Mouse (Mus musculus) kidney, postnatal 0 days (tissue): ENCODE results near the gene Tnf. TPM values are rescaled to one million over a fixed set of nuclear protein-coding genes. Genes with fewer than 3 reads are reported as not detected.
A peak's percentile ranks its signal among the peaks of the same experiment; 100 is the strongest.

Source experiments
- ATAC-seq: fragments of 200-750 bp; cut with Nextera tagmentation; replicated peaks from 2 replicates; pipeline ENCODE4 v1.8.0; 2017; ENCODE audit warnings: low read depth, moderate number of reproducible peaks, moderate TSS enrichment, moderate library complexity; ENCODE audit not compliant: low FRiP score
- DNase-seq: peaks from one replicate; pipeline ENCODE4 v3.0.0-alpha.2; 2016; ENCODE audit warnings: low spot score
- H3K27ac ChIP-seq: fragments of 300-500 bp; sonication (generic); 2 replicates; pipeline ENCODE4 v1.5.1; 2014; ENCODE audit warnings: mild to moderate bottlenecking
- H3K27me3 ChIP-seq: fragments of 300-500 bp; sonication (generic); 2 replicates; pipeline ENCODE4 v1.6.1; 2014; ENCODE audit warnings: low read length, mixed read lengths; ENCODE audit not compliant: insufficient read depth
- H3K36me3 ChIP-seq: fragments of 300-500 bp; sonication (generic); 2 replicates; pipeline ENCODE4 v1.6.1; 2014; ENCODE audit warnings: low read length, mixed read lengths; ENCODE audit not compliant: insufficient read depth
- H3K4me1 ChIP-seq: fragments of 300-500 bp; sonication (generic); replicated peaks from 2 replicates; pipeline ENCODE4 v1.6.1; 2014; ENCODE audit warnings: antibody characterized with exemption, low read length, mixed read lengths; ENCODE audit not compliant: insufficient read depth
- H3K4me2 ChIP-seq: fragments of 300-500 bp; sonication (generic); 2 replicates; pipeline ENCODE4 v1.6.1; 2014; ENCODE audit warnings: mild to moderate bottlenecking, low read length, moderate library complexity, mixed read lengths
- H3K4me3 ChIP-seq: fragments of 300-500 bp; sonication (generic); replicated peaks from 2 replicates; pipeline ENCODE4 v1.5.1; 2014; ENCODE audit warnings: low read depth, low read length
- H3K9ac ChIP-seq: fragments of 300-500 bp; sonication (generic); 2 replicates; pipeline ENCODE4 v1.6.1; 2014; ENCODE audit warnings: low read depth, low read length
- H3K9me3 ChIP-seq: fragments of 300-500 bp; sonication (generic); replicated peaks from 2 replicates; pipeline ENCODE4 v1.6.1; 2016; ENCODE audit warnings: low read length, inconsistent platforms, mixed read lengths
- CTCF ChIP-seq: IDR thresholded peaks from 2 replicates; pipeline ENCODE4 v1.5.1; 2016; ENCODE audit warnings: antibody characterized with exemption, low read depth, mild to moderate bottlenecking, moderate library complexity
- WGBS: fragments of 180-500 bp; shearing (Covaris S2); extraction: QIAGEN DNeasy Blood & Tissue Kit; methylation state at CpG from one replicate; pipeline ENCODE4 v1.1.7; 2014; 5-methylcytosine and 5-hydroxymethylcytosine counted together
- polyA plus RNA-seq: library from polyadenylated mRNA; unstranded; fragments of >200 nt; fragmentation: Nextera tagmentation; extraction: Ambion mirVana; gene quantifications from 2 replicates; pipeline ENCODE4 v1.2.1, GENCODE M21; 2015

Tnf gene
- polyA plus RNA-seq, 1 experiment from 2014 or later: 0.25 TPM

- Histone ChIP-seq H3K36me3 (peaks cover 14% of the 10 kb centered on the region), H3K9me3 (no peaks in the 10 kb centered on the region), H3K4me3 (peak overlapping the region; percentile 97), H3K27ac (peak overlapping the region; percentile 100), H3K4me2 (peak overlapping the region; percentile 84), H3K9ac (peak overlapping the region; percentile 100), H3K4me1 (peaks cover 25% of the 10 kb centered on the region), H3K27me3 (no peaks in the 10 kb centered on the region)
- DNase-seq (peak; percentile 39), ATAC-seq (peak; percentile 1; the same call in 1 of the 2 replicates)
- no peak for TF ChIP-seq CTCF
- WGBS: 21% methylated on average over 12 of the region's 12 CpGs
Measured at GRCm38 (mm10) chr17:35240384-35241304, 38.8 kb upstream of the Tnf start.

DNA sequence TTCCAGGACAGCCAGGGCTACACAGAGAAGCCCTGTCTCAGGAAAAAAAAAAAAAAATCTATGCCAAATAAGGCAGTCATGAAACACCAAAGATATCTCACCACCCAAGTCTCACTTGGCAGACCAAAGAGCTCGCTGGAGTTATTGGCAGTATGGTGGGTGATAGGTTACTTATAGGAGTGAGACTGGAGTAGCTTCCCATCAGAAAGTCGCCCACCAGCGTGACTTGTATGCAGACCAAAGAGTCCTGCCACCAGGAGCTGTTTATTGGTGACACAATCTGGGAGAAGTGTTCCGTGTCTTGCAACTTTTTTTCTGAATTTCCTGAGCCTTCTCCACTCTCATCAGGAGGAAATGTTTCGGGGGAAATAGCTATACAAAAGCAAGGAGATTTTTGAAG is 37.9 kb upstream of the Tnf start:
- ATAC-seq (no peak), DNase-seq (no peak)
- WGBS: 73% methylated on average over 5 of the region's 5 CpGs
- Histone ChIP-seq H3K4me3 (no peak overlapping the region), H3K4me1 (peaks cover 21% of the 10 kb centered on the region), H3K36me3 (peaks cover 9% of the 10 kb centered on the region), H3K9me3 (no peaks in the 10 kb centered on the region), H3K9ac (no peak overlapping the region), H3K27ac (no peak overlapping the region), H3K4me2 (no peak overlapping the region), H3K27me3 (no peaks in the 10 kb centered on the region)
- TF ChIP-seq CTCF: no peak

GRCm38 (mm10) chr17:35237504-35237903 is 35.7 kb upstream of the Tnf start:
- no peak for DNase-seq
- ATAC-seq: no peak
- Histone ChIP-seq H3K27me3 (no peaks in the 10 kb centered on the region), H3K4me1 (peaks cover 25% of the 10 kb centered on the region), H3K9me3 (no peaks in the 10 kb centered on the region), H3K4me3 (no peak overlapping the region), H3K9ac (no peak overlapping the region), H3K27ac (no peak overlapping the region), H3K36me3 (no peaks in the 10 kb centered on the region), H3K4me2 (no peak overlapping the region)
- WGBS: 74% methylated on average over 12 of the region's 12 CpGs
- no peak for TF ChIP-seq CTCF

- no peak overlapping the region for H3K9ac ChIP-seq
- WGBS: 76% methylated on average over 9 of the region's 9 CpGs
- H3K9me3 ChIP-seq: no peaks in the 10 kb centered on the region
- TF ChIP-seq CTCF: no peak
- peaks cover 29% of the 10 kb centered on the region for H3K4me1 ChIP-seq
- ATAC-seq (no peak), DNase-seq (no peak)
- H3K4me3 ChIP-seq: no peak overlapping the region
- H3K27me3 ChIP-seq: no peaks in the 10 kb centered on the region
- H3K4me2 ChIP-seq: no peak overlapping the region
- no peaks in the 10 kb centered on the region for H3K36me3 ChIP-seq
- no peak overlapping the region for H3K27ac ChIP-seq
Measured at GRCm38 (mm10) chr17:35236996-35237395, 35.2 kb upstream of the Tnf start.

GRCm38 (mm10) chr17:35236390-35236746 is 34.6 kb upstream of the Tnf start:
- Histone ChIP-seq H3K27ac (peak overlapping the region; percentile 94), H3K4me2 (peak overlapping the region; percentile 78), H3K4me3 (peak overlapping the region; percentile 56), H3K36me3 (no peaks in the 10 kb centered on the region), H3K27me3 (no peaks in the 10 kb centered on the region), H3K4me1 (peaks cover 29% of the 10 kb centered on the region), H3K9me3 (no peaks in the 10 kb centered on the region), H3K9ac (peak overlapping the region; percentile 56)
- ATAC-seq (peak; percentile 57), DNase-seq (peak; percentile 89)
- TF ChIP-seq CTCF: peak; percentile 98
- WGBS: 1% methylated on average over 18 of the region's 18 CpGs

GRCm38 (mm10) chr17:35235614-35236389 is 34.0 kb upstream of the Tnf start, which contains the start of gene Nfkbil1:
Gene Nfkbil1 (minus strand): TSS chr17:35235792.
- peak; percentile 99 for DNase-seq
- H3K9ac ChIP-seq: peak within 1 kb of the TSS; percentile 85
- H3K4me2 ChIP-seq: peak within 1 kb of the TSS; percentile 78
- WGBS: under 1% methylated on average over 35 of the region's 35 CpGs
- peaks cover 27% of the 10 kb centered on the region for H3K4me1 ChIP-seq
- peak within 1 kb of the TSS; percentile 56 for H3K4me3 ChIP-seq
- H3K27me3 ChIP-seq: no peaks in the 10 kb centered on the region
- peaks cover 5% of the 10 kb centered on the region; the same call in 1 of the 2 replicates for H3K36me3 ChIP-seq
- H3K9me3 ChIP-seq: no peaks in the 10 kb centered on the region
- TF ChIP-seq CTCF: no peak
- H3K27ac ChIP-seq: peak within 1 kb of the TSS; percentile 94
- peak; percentile 77 for ATAC-seq
